Mouse (Mus musculus) retina, postnatal 1 day (tissue): Measurements from ENCODE around the gene Slc6a17.
A peak's percentile ranks its signal among the peaks of the same experiment; 100 is the strongest.

ENCODE experiments used
- DNase-seq: peaks from one replicate; pipeline ENCODE4 v3.0.0-alpha.2; 2012

Slc6a17 gene

GRCm38 (mm10) chr3:107459773-107460431 is 57.9 kb downstream of the Slc6a17 start:
- peak; percentile 60 for DNase-seq

GRCm38 (mm10) chr3:107459196-107459772 is 58.5 kb downstream of the Slc6a17 start, which contains the start of gene Kcnc4:
Gene Kcnc4, minus strand, starts transcription at chr3:107459552.
- peak; percentile 51 for DNase-seq

GRCm38 (mm10) chr3:107458528-107459195 is 59.2 kb downstream of the Slc6a17 start:
- DNase-seq = peak; percentile 65

GRCm38 (mm10) chr3:107458104-107458503 is 59.7 kb downstream of the Slc6a17 start:
- DNase-seq = no peak

GRCm38 (mm10) chr3:107454280-107454679 is 63.5 kb downstream of the Slc6a17 start:
- no peak for DNase-seq

GRCm38 (mm10) chr3:107446822-107447221 is 71.0 kb downstream of the Slc6a17 start:
- DNase-seq = no peak

DNA sequence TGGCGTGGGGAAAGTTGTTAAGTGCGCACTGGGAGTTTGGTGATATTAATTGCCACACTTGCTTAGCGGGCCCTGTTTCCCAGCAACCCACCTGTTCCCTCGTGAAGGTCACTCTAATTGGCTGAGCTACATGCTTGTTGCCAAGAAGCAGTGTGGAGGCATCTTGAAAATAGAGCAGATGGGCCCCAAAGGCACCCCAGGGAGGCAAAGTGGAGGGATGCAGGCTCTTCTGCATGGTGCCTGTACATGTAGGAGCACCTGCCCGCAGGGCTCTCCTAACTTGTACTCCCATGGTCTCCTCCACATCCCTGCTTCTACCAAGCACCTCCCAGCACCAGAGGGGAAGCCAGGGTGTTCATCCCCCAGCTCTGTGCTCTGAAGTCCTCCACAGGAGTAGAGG is 74.0 kb downstream of the Slc6a17 start:
- no peak for DNase-seq

GRCm38 (mm10) chr3:107442191-107442590 is 75.6 kb downstream of the Slc6a17 start:
- no peak for DNase-seq

DNA sequence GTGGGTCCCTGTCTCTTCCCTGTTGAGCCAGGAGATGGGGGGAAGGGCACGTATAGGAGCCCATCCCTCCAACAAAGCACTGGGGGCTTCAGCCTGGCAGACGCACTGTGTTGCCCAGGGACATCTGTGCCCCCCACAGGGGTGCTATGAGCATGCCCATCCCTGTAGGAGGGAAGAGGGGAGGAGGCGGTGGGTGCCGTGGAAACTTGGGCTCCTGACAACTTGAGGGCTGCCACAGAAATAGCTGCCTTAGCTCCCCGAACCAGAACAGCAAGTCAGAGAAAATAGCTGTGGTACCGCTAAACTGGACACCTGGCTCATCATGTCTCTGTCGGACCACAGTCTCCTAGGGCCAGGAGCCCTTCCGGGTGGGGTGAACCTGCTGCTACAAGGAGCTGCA is 76.5 kb downstream of the Slc6a17 start:
- DNase-seq = no peak

GRCm38 (mm10) chr3:107439280-107439679 is 78.5 kb downstream of the Slc6a17 start:
- DNase-seq = no peak

DNA sequence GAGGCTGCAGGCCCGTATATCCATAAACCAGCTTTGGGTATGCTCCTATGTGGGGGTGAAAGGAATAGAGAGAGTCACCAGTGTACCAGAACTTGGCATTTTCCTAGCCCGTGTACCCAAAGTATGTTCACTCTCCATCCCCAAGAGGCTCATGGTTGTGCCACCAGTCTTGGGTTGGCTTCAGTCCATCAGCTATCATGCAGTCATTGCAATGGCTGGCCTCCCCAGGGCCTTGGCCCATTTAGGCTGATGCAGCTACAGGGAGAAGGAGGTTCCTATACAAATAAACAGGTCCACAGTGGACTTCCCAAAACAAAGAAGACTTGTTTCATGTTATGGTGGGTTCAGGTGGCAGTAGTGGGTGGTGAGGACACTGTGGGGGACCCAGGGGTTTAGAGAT is 80.2 kb downstream of the Slc6a17 start:
- no peak for DNase-seq

DNA sequence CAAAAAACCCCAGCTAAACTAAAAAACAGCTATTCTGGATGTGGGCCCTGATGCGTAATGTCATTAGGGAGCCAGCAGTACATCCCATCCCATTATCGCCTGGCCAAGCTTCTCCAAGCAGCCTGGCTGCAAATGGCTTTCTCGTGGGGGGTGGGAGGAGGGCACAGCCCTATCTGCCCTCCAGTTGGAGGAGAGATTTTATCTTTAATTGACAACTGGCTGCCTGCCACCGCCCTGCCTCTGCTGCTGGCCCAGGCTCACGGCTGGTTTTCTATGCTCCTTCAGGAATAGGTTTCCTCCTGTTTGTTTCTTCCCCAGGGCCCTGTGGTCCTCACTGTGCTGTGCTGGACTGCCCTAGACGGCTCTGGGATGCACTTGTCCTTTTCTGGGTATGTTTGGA is 81.4 kb downstream of the Slc6a17 start:
- DNase-seq = no peak

DNA sequence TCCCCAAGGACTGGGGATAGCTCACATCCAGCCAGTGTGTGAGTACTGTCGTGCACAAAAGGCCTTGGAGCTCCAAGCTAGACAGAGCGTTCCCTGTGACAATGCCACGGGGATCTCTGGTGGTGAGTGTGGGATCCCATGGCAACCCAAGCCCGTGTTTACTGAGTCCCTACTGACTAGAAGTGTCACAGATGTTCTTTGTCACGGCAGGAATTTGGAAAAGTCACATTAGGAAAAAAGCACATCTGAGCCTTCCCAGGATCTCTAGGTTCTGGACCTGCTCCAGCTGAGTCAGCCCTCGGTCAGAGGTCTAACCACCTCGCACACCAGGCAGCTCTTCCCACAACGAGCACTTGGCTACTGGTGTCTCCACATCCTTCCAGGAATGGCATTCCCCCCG is 84.2 kb downstream of the Slc6a17 start:
- no peak for DNase-seq

- DNase-seq = peak; percentile 56
Observed at GRCm38 (mm10) chr3:107431268-107431667, 86.5 kb downstream of the Slc6a17 start.

DNA sequence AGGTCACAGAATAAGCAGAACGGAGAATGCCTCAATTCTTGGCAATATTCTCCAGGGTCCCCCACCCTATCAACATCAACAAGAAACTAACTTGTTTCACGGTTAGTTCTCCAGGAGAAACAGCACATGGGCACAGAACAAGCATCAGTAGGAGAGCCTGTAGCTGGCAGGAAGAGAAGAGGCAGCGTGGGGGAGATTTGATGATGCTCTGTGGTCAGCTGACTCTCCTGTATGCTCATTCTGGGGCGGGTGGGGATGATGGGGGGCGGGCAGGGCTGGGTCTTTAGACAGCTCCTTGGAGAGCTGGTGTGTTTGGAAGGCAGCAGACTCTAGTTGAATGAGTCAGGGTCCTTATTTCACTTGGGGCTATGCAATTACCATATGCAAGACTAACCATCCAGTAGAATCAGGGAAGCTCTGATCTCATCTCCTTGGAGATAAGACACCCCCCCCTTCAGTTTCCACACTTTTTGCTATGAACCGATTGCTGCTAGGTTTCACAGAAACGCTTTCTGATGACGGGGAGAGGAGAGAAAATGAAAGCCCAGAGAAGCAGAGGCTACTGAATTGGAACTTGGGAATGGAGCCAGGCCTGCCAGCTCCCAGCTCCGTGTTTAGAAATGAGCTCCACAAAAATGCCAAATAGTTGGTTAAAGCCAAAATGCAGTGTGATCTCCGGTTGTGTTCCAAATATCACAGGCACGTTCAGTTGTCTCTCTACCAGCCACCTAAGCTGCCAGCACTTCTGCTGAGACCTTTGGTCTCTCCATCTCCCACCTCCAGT is 93.4 kb downstream of the Slc6a17 start:
- no peak for DNase-seq

DNA sequence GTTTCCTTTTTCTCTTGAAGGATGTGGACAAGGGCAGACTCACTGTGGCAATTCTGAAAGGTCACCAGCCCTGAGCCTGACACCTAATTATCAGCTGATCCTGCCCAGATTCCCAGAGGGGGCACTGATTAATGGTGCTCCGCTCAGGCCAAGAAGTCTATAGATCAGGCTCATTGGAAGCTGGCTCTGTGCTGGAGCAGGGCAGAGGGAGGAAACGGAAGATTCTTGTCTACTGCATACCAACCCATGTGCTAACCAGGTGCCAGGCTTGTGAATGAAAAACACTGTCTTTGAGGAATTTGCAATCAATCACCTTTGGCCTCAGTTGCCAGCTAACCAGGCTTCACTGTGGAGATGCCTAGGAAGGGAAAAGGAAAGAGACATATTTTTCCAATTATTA is 97.7 kb downstream of the Slc6a17 start:
- no peak for DNase-seq
